Mouse (Mus musculus) lung, adult 2 months (tissue): ENCODE measurements at regions not wholly inside any gene's neighbourhood (a gene's known extent, or its start where the extent isn't known, plus 50 kb on each side); places are given as distances from the start of the nearest gene placed in this dataset.

ENCODE experiments used
- CTCF ChIP-seq: fragments of 200-500 bp; IDR thresholded peaks from 2 replicates; pipeline ENCODE4 v1.5.1; 2011; ENCODE audit warnings: mild to moderate bottlenecking, low read length, control low read depth; ENCODE audit not compliant: insufficient read depth
- POLR2A ChIP-seq: fragments of 200-500 bp; IDR thresholded peaks from 2 replicates; pipeline ENCODE4 v1.6.1; 2011; ENCODE audit warnings: low read depth, mild to moderate bottlenecking, control low read depth, low read length, borderline replicate concordance; ENCODE audit errors: extremely low read depth

GRCm38 (mm10) chr2:21044781-21045180 lies 76.1 kb upstream of the Arhgap21 start:
- TF ChIP-seq POLR2A (no peak), CTCF (no peak)
